Mouse (Mus musculus) brain, embryonic 14.5 days (tissue): ENCODE measurements around the gene Mal. TPM values are rescaled to one million over a fixed set of nuclear protein-coding genes. Genes with fewer than 3 reads are reported as not detected.
A peak's percentile ranks its signal among the peaks of the same experiment; 100 is the strongest.
"Not testable (repeated sequence)": the region's sequence is repeated elsewhere in the genome, so short reads cannot be mapped to it uniquely, and the experiment has no call there.

Experiments used
- DNase-seq: peaks from one replicate; pipeline ENCODE4 v3.0.0-alpha.2; 2011; ENCODE audit warnings: low read depth
- CTCF ChIP-seq: fragments of 200-500 bp; IDR thresholded peaks from 2 replicates; pipeline ENCODE4 v1.5.1; 2012; ENCODE audit warnings: inconsistent platforms, mild to moderate bottlenecking, moderate library complexity, borderline replicate concordance; ENCODE audit not compliant: insufficient read depth, insufficient read length; ENCODE audit errors: extremely low read depth
- POLR2A ChIP-seq: fragments of 200-500 bp; IDR thresholded peaks from 2 replicates; pipeline ENCODE4 v1.6.1; 2012; ENCODE audit warnings: mild to moderate bottlenecking, inconsistent platforms, borderline replicate concordance; ENCODE audit not compliant: poor library complexity, insufficient read depth, insufficient read length, severe bottlenecking; ENCODE audit errors: extremely low read depth
- polyA plus RNA-seq: library from polyadenylated mRNA; depleted of rRNA; stranded (reverse); fragments of >200 nt; gene quantifications from 2 replicates; pipeline ENCODE4 v1.2.3, GENCODE M21; 2012; rRNA removed

Gene Mal
- polyA plus RNA-seq, 1 experiment = 1.0 TPM

DNA sequence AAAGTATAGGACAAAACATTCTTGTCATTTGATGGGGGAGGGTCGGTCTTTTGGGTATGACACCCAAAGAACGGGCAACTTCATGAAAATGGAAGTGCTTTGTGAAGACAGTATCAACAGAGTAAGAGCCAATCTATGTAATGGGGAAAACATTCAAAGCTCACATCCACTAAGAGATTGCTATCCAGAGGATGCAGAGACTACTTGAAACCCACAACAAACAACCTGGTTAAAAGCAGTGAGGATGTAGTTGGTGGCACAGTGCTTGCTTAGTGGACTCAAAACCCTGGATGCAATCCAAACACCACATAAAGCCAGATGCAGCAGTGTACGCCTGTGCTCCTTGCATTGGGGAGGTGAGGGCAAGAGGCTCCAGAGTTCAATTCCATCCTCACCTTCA is 37.2 kb downstream of the Mal start:
- TF ChIP-seq CTCF (no peak), POLR2A (no peak)
- no peak for DNase-seq

DNA sequence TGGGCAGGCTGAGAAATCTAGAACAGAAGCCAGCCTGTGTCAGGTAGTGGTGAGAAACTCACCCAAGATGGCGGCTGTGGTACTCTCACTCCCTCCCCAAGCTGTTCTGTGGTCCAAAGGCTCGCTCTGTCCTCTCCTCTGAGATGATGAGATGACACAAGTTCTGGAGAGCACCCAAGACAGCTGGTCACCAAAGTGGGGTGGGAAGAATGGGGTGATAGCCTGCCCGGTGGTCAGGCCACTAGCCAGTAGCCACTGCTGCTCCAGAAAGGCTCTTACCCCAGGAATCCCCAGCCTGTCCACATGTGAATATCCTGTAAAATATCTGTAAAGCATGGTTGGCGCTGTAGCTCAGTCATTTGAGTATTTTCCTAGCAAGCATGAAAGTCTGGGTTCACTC is 44.2 kb downstream of the Mal start:
- TF ChIP-seq CTCF (no peak), POLR2A (no peak)
- no peak for DNase-seq

DNA sequence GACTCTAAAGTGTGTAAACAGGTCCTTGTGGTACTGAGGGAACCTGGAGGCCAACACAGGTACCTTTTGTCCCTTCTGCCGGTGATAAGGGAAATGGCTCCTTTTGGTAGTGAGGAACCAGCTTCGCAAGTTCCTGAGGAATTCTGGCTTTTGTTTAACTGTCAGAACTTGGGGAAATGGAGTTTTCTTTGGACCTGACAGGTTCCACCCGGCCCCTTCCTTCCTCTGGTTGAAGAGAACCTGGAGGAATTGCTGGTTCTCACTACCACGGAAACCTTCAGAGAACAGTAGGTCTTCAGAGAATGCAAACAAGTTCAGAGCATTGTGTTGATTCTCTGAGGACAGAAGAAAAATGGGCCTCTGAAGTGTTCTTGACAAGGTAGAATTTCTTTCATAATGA is 45.1 kb downstream of the Mal start:
- no peak for DNase-seq
- TF ChIP-seq POLR2A (no peak), CTCF (no peak)

DNA sequence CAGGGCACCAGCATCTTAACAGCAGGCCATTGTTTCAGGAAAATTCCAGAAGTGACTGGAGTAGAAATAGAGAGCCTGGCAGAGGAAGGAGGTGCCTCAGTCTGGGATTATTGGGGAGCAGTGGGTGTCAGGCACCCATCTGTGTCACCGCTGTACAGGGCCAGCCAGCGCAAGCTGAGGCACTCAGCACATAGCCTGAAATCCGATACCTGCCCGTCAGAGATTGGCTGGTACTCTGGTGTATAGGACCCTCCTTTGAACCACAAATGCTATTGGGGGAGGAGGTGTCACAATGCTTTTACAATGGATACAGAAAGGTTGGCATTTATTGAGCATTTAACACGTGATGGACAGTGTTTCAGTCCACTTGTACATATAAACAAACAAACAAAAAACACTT is 47.5 kb downstream of the Mal start:
- TF ChIP-seq POLR2A = no peak
- TF ChIP-seq CTCF = no peak
- peak; percentile 17 for DNase-seq

DNA sequence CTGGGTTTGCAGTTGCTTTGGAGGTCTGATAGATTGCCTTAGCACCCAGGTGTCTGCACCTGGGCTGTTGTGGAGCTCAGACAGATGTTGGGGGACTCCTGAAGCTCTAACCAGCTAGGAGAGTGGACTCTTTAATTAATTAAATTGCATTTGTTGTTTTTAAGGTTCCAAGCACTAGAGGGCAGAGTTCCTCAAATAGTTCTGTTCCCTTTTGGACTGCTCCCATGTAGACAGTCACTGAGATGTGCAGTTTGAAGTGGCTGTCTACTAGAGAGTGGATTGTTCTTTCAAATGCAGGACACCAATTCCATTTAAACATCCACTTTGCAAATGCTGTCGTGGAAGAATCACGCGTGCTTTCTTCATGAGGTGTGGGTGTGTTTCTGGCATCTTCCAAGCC is 48.3 kb downstream of the Mal start:
- DNase-seq = peak; percentile 81
- TF ChIP-seq CTCF (peak; percentile 25; the same call in 1 of the 2 replicates), POLR2A (no peak)

DNA sequence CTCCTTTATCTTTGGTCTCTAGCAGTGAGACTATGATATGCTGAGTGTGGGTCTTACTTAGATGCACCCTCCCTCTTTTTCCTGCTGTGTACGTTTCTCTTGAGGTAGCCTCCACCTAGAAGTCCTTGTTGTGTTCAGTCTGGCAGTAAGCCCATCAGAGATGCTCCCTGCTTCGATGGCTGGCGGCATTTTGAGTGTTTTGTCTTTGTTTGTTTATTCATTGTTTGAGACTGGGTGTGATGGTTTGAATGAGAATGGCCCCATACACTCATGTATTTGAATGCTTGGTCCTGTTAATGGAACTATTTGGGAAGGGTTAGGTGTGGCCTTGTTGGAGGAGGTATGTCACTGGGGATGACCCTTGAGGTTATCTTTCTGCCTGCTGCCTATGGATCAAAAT is 51.3 kb downstream of the Mal start:
- no peak for TF ChIP-seq POLR2A
- no peak for TF ChIP-seq CTCF
- no peak for DNase-seq

DNA sequence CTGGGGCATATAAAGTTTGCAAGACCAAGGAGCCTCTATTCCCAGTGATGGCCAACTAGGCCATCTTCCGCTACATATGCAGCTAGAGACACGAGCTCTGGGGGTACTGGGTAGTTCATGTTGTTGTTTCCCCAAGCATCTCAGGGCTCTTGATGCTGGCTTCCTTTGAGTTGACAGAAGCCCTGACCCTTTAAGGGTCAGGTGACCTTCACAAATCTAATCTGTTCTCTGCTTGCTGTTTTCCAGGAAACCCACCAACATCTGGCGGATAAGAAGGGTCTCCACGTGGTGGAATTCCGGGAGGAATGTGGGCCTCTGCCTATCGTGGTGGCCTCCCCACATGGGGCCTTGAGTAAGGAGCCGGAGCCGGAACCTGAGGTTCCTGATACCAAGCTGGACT is 53.1 kb downstream of the Mal start:
- not testable (repeated sequence) for DNase-seq

DNA sequence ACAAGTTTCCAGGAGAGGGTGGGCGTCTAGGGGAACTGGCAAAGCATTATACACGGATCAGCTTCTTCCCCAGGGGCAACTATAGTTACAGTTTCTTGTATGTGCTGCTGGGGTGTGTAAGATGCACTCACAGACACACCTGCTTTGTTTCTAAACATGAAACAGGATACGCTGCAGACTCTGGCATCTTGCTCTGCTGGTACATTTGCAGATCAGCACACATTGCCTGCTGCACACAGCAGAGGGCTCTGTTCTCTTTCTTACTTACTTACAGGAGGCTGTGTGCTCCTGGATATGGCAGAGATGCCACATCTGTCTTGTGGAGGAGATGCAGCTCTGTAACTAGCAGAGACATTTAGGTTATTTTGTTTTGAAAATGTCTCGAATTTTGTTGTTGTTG is 65.7 kb downstream of the Mal start:
- DNase-seq = no peak
- TF ChIP-seq CTCF = no peak
- no peak for TF ChIP-seq POLR2A

DNA sequence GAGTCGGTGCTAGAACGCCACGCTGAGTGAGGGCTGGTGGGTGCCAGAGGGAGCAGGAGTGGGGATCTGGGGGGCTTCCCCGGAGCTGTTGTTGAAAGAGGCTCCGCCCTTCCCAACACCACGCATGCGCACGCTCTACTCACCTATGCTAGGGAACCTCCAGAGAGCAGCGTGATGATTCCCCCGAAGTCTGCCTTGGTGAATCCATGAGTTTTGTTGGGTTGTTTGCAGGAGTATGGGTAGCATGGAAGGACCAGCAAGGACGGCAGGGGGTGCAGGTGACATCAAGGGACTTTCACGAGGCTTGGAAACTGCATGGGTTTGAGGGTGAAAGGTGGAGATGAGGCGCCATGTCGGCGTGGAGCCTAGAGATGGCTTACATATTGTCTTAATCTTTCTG is 66.3 kb downstream of the Mal start:
- DNase-seq = no peak
- TF ChIP-seq CTCF = no peak
- TF ChIP-seq POLR2A = no peak

DNA sequence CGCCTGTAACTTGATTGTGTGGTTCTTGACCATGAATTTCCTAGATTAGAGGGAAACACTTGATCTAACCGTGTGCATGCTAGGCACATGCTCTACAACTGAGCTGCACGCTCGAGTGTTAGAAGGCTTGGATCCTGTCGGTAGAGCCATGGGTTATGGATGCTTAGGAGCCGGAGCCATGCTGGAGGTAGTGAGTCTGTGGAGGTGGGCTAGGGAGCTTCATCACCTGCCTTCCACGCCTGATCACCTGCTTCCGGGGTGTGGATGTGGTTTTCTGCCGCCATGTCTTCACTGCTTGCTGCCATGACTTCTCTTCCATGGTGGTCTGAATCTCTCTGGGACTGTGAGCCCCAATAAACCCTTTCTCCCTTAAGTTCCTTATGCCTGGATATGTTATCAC is 67.6 kb downstream of the Mal start:
- TF ChIP-seq CTCF (no peak), POLR2A (no peak)

DNA sequence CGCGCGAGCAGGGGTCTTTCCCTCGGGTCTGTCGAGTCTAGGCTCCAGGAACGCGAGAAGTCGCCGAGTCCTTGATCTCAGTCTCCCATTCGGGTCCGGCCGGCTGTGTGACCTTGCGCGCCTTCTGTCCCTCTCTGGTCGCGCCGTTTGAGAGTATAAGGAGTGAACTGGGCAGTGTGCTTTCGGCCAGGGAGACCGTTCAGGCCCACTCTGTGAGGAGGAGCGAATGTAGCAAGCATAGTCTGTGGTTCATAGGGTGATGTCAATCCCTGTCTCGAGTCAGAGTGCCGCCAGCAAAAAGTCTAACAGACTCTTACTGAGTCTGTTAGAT is 69.0 kb downstream of the Mal start:
- TF ChIP-seq CTCF = no peak
- no peak for TF ChIP-seq POLR2A
- no peak for DNase-seq

More for the DNA sequence above, 67.6 kb downstream of the Mal start:
- DNase-seq = no peak

DNA sequence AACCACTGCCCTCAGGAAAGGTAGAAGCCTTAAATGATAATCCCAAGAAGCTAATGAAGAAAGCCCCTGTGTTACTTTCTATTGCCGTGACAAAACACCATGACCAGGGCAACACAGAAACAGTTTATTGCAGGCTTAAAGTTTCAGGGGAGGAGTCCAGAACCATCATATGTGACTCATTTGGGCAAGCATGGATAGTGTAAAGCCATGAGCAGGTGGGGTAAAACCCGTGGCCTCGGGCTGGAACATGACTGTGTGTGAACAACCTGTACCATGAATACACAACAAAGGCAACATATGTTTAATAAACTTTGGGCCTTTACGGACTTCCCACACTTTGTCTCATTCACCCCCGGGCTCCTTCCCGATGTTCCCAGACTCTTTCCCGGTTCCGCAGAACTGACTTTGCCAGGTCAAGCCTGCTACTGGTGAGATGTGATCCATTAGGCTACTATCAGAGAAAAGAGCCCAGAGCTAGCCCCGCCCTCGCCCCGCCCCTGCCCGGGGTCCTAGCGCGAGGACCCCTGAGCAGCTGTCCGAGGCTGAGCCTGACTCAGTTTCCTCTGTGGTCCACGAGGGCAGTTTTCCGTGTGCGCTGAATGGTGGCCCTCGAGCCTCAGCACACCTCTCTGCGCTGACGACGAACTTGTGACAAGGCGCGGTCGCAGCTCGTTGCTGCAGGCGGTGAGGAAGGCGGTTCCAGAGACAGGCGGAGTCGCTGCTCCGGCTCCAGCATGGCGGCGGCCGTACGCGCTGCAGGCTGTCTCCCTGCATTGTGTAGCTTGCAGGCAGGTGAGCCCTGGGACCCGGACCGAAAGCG is 69.6 kb downstream of the Mal start, which contains the start of the genes Zfp661 and Mrps5:
Gene Zfp661 (minus strand): TSS at position 401 of the 820 bp plus-strand sequence.
Gene Mrps5 (plus strand): TSS at position 529 of the 820 bp plus-strand sequence.
- DNase-seq = peak; percentile 94
- TF ChIP-seq CTCF (no peak), POLR2A (peak; percentile 63; the same call in 1 of the 2 replicates)

DNA sequence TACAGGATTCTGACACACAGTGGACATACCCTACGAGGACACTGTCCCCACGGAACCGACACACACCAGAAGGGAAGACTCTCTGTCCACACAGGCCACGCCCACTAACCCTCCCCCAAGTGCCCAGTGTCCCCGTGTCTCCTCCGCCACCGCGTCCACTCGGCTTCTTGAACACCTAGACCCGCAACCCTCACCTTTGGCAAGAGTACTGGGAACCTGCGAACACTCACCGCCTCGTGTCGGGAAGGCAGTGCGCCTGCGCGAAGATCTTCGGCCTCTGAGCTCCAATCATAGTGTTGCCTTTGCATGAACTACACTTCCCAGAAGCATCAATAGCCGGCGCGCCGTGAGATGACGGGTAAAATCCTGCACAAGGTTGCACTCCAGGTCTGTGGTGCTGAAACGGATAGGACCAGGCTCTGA is 72.0 kb downstream of the Mal start:
- TF ChIP-seq CTCF = no peak
- peak; percentile 48; the same call in 1 of the 2 replicates for TF ChIP-seq POLR2A

More for the DNA sequence above, 72.0 kb downstream of the Mal start:
- peak; percentile 97 for DNase-seq

Other genes starting within 250 kb of the Mal start
- gene Gpat2, start 231.5 kb downstream of the Mal start, polyA plus RNA-seq = 0.07 and 0.13 TPM in 2 replicates
- gene Fahd2a, start 212.1 kb downstream of the Mal start, polyA plus RNA-seq = 25.8 and 30.8 TPM in 2 replicates
- gene Kcnip3, start 134.6 kb downstream of the Mal start, polyA plus RNA-seq = 15.2 and 15.5 TPM in 2 replicates
- 0.42 and 0.59 TPM in 2 replicates for gene Prom2, start 115.2 kb downstream of the Mal start, polyA plus RNA-seq
- 9.3 and 9.9 TPM in 2 replicates for gene Zfp661, start 69.6 kb downstream of the Mal start, polyA plus RNA-seq
- gene Mrps5, start 69.5 kb downstream of the Mal start, polyA plus RNA-seq = 129 and 157 TPM in 2 replicates
- gene Mall, start 73.2 kb upstream of the Mal start, polyA plus RNA-seq = 1.3 and 1.6 TPM in 2 replicates
- gene Nphp1, start 132.2 kb upstream of the Mal start, polyA plus RNA-seq = 19.0 and 19.8 TPM in 2 replicates
- gene Mtln, start 135.8 kb upstream of the Mal start, polyA plus RNA-seq = 36.1 and 51.9 TPM in 2 replicates
- gene Bub1, start 175.2 kb upstream of the Mal start, polyA plus RNA-seq = 10.6 and 16.2 TPM in 2 replicates
- gene Acoxl, start 182.2 kb upstream of the Mal start, polyA plus RNA-seq = 0.04 and 0.05 TPM in 2 replicates